Mouse (Mus musculus): ENCODE measurements around the gene Marf1. TPM values are rescaled to one million over a fixed set of nuclear protein-coding genes. Genes with fewer than 3 reads are reported as not detected.

Gene Marf1
- polyA plus RNA-seq, 1 experiment from 2014 or later: 19.1 TPM

DNA sequence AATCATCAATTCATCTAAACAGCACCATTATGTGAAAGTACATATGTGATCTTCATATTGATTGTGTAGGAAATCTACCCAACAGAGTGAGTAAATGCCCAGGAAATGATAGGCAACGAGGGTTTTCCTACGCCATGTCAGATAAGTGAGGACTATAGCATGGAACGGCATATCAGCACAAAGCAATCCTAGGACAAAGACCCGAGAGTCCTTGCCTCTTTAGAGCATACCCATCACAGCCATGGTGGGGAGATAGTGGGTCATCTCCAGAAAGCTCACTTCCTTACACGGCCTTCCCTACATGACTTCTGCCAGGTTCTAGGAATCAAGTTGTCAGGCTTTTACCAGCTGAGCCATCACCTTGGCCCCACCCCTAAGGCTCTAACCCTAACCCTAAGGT is 103.3 kb downstream of the Marf1 start:
- no peaks in the 10 kb centered on the region for H3K27me3 ChIP-seq (ENCODE audit: control insufficient read depth, insufficient read depth, low read length)
- no peaks in the 10 kb centered on the region for H3K9me3 ChIP-seq (ENCODE audit: control insufficient read depth, low read length)
- H3K9ac ChIP-seq (replicated peaks; ENCODE audit: low read depth, low read length): no peak overlapping the region
- no peak for ATAC-seq (ENCODE audit: low read depth)
- H3K27ac ChIP-seq (ENCODE audit: low read depth, low read length): no peak overlapping the region
- H3K36me3 ChIP-seq (ENCODE audit: control insufficient read depth, insufficient read depth, low read length): no peaks in the 10 kb centered on the region
- no peak overlapping the region for H3K4me3 ChIP-seq (ENCODE audit: low read depth, low read length)
- H3K4me2 ChIP-seq (ENCODE audit: low read depth, low read length): no peak overlapping the region
- WGBS: 82% methylated on average over 5 of the region's 5 CpGs
- H3K4me1 ChIP-seq (ENCODE audit: control insufficient read depth, insufficient read depth, low read length): 0 out of 2 replicates have a peak, but pooled peaks cover 2% of the 10 kb centered on the region

MicroRNAs within 50 kb of the gene (microRNA counts, 519-probe panel; counts per million panel counts)
- 4,658 counts per million, percentile 60 among the panel's probes with 10 or more counts for microRNA mmu-miR-484

Small RNAs within 50 kb of the gene (microRNA-seq; reads per million reads assigned to microRNA genes)
- gene Gm27671 (not detected), gene Mir484 (2,394 reads per million, percentile 84 among the genes with 10 or more reads in this experiment)

Other genes with a start within 250 kb of the Marf1 start
- 176 and 233 TPM in 2 replicates for gene 2900011O08Rik, start 176.7 kb downstream of the Marf1 start, polyA plus RNA-seq (2014; fragmentation: Nextera tagmentation; extraction: Ambion mirVana)
- gene Ifitm7, start 176.5 kb downstream of the Marf1 start, polyA plus RNA-seq (2014; fragmentation: Nextera tagmentation; extraction: Ambion mirVana): 1.3 and 2.5 TPM in 2 replicates
- 13.0 and 20.3 TPM in 2 replicates for gene Nde1, start 76 bp downstream of the Marf1 start, polyA plus RNA-seq (2014; fragmentation: Nextera tagmentation; extraction: Ambion mirVana)
- 0.09 and 0.45 TPM in 2 replicates for gene Myh11, start 128.0 kb upstream of the Marf1 start, polyA plus RNA-seq (2014; fragmentation: Nextera tagmentation; extraction: Ambion mirVana)
- gene Fopnl, start 154.1 kb upstream of the Marf1 start, polyA plus RNA-seq (2014; fragmentation: Nextera tagmentation; extraction: Ambion mirVana): 219 and 230 TPM in 2 replicates
- gene Abcc1, start 198.2 kb upstream of the Marf1 start, polyA plus RNA-seq (2014; fragmentation: Nextera tagmentation; extraction: Ambion mirVana): 9.9 and 10.6 TPM in 2 replicates